Mouse (Mus musculus): ENCODE data around the gene Rdh13. TPM values are rescaled to one million over a fixed set of nuclear protein-coding genes. Genes with fewer than 3 reads are reported as not detected.

The Rdh13 gene
- 30.6 and 30.9 TPM in 2 replicates for polyA plus RNA-seq (2014; fragmentation: Nextera tagmentation; extraction: Ambion mirVana)

DNA sequence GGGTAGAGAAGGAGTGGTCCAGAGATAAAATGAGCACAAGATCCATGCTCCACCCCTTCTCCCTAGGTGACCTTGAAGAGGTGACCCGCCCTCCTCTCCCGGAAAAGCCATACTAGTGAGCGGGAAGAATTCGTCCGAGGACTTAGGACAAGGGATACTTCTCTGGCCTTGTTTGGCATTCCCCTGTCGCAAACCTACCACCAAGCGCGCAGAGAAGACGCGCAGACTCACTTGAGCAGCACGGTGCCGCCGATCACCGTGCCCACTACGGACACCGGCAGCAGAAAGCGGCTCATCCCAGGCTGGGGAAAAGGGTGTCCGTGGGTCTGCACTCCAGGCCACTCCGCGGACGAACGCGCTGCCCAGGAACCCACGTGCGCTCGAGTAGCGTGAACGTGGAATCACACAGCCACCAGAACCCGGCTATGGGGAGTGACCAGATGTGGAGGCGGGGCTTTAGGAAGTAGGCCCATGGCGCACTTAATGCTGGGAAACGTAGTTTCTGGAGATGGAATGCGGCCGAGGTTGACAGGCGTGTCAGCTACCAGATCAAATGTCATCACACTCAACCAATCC is at the start of gene Rdh13:
Gene Rdh13 (minus strand): TSS at position 434 of the 576 bp plus-strand sequence.
- H3K27ac ChIP-seq (ENCODE audit: low read depth, low read length) = no peak within 1 kb of the TSS
- DNase-seq (ENCODE audit: low spot score, missing footprints) = peak; percentile 98
- peak within 1 kb of the TSS; percentile 67 for H3K4me2 ChIP-seq
- peak; percentile 97 for ATAC-seq (ENCODE audit: low FRiP score)
- H3K4me3 ChIP-seq (ENCODE audit: low read depth, low read length) = peak within 1 kb of the TSS; percentile 64
- no peaks in the 10 kb centered on the region for H3K9me3 ChIP-seq (ENCODE audit: control insufficient read depth, low read length)
- H3K4me1 ChIP-seq (ENCODE audit: control insufficient read depth, insufficient read depth, low read length) = peaks cover 2% of the 10 kb centered on the region; the same call in 1 of the 2 replicates
- peaks cover 13% of the 10 kb centered on the region for H3K36me3 ChIP-seq (ENCODE audit: control insufficient read depth, insufficient read depth, low read length)
- H3K9ac ChIP-seq (ENCODE audit: low read length) = peak within 1 kb of the TSS; percentile 63
- under 1% methylated on average over 35 of the region's 35 CpGs for WGBS
- no peaks in the 10 kb centered on the region for H3K27me3 ChIP-seq (ENCODE audit: control insufficient read depth, insufficient read depth, low read length)

DNA sequence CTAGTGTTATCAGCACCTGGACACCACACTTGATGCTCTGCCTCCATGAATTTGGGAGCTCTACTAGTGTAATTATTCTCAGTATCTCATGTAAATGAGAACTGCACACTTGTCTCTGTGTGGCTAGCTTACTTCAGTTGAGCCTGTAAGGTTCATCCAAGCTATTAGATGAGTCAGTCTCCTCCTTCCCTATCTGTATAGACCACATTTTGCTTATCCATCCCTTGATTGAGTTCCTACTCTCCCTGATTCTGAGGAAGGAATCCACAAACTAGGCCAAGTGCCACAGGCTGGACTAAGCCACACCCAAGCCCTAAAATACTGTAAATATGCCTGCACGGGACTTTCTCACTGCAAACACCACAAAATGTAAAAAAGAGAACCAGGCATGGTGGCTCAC is 48.5 kb upstream of the Rdh13 start:
- peaks cover 4% of the 10 kb centered on the region for H3K36me3 ChIP-seq (ENCODE audit: control insufficient read depth, insufficient read depth, low read length)

GRCm38 (mm10) chr7:4492284-4493224 is 47.1 kb upstream of the Rdh13 start:
- 92% methylated on average over 13 of the region's 13 CpGs for WGBS
- Histone ChIP-seq H3K9ac (ENCODE audit: low read length) (no peak overlapping the region), H3K4me3 (ENCODE audit: low read depth, low read length) (no peak overlapping the region), H3K27me3 (ENCODE audit: control insufficient read depth, insufficient read depth, low read length) (no peaks in the 10 kb centered on the region), H3K4me1 (ENCODE audit: control insufficient read depth, insufficient read depth, low read length) (no peaks in the 10 kb centered on the region; the same call in 1 of the 2 replicates), H3K36me3 (ENCODE audit: control insufficient read depth, insufficient read depth, low read length) (peaks cover 8% of the 10 kb centered on the region), H3K9me3 (ENCODE audit: control insufficient read depth, low read length) (no peaks in the 10 kb centered on the region), H3K27ac (ENCODE audit: low read depth, low read length) (no peak overlapping the region), H3K4me2 (no peak overlapping the region)
- DNase-seq (ENCODE audit: low spot score, missing footprints) = no peak
- ATAC-seq (ENCODE audit: low FRiP score) = no peak

More for the DNA sequence above, 48.5 kb upstream of the Rdh13 start:
- H3K4me1 ChIP-seq (ENCODE audit: control insufficient read depth, insufficient read depth, low read length) = peaks cover 14% of the 10 kb centered on the region
- no peak for DNase-seq (ENCODE audit: low spot score, missing footprints)
- no peaks in the 10 kb centered on the region for H3K27me3 ChIP-seq (ENCODE audit: control insufficient read depth, insufficient read depth, low read length)
- H3K9me3 ChIP-seq (ENCODE audit: control insufficient read depth, low read length) = no peaks in the 10 kb centered on the region
- 92% methylated on average over 1 of the region's 1 CpGs for WGBS
- no peak overlapping the region for H3K27ac ChIP-seq (ENCODE audit: low read depth, low read length)
- no peak overlapping the region for H3K4me2 ChIP-seq
- ATAC-seq (ENCODE audit: low FRiP score) = no peak
- no peak overlapping the region for H3K4me3 ChIP-seq (ENCODE audit: low read depth, low read length)
- no peak overlapping the region for H3K9ac ChIP-seq (ENCODE audit: low read length)

DNA sequence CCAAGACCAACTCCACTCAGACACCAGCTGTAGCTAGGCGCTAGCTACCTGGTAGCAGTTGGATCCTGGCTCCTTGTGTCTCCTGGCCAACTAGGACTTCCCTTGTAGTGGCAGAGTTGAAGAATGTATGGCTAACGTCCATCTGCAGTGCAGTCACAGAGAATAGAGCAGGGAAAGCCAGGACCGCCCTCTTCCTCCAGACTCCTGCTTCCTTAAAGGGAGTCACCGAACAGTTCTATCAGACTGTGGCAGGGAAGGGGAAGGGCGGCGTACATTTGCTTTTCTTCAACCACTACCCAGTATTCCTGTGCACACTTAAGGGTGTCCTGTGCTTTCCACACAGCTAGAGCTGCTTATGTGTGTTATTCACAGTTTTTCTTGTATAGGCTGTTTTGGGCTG is 45.9 kb upstream of the Rdh13 start:
- WGBS = 92% methylated on average over 6 of the region's 6 CpGs
- DNase-seq (ENCODE audit: low spot score, missing footprints) (no peak), ATAC-seq (ENCODE audit: low FRiP score) (no peak)

GRCm38 (mm10) chr7:4482281-4482680 is 36.8 kb upstream of the Rdh13 start:
- DNase-seq (ENCODE audit: low spot score, missing footprints) = no peak
- no peak for ATAC-seq (ENCODE audit: low FRiP score)
- peaks cover 12% of the 10 kb centered on the region for H3K4me1 ChIP-seq (ENCODE audit: control insufficient read depth, insufficient read depth, low read length)
- no peak overlapping the region for H3K4me3 ChIP-seq (ENCODE audit: low read depth, low read length)
- H3K4me2 ChIP-seq = no peak overlapping the region
- 86% methylated on average over 12 of the region's 12 CpGs for WGBS
- H3K36me3 ChIP-seq (ENCODE audit: control insufficient read depth, insufficient read depth, low read length) = peaks cover 26% of the 10 kb centered on the region
- H3K9ac ChIP-seq (ENCODE audit: low read length) = no peak overlapping the region
- H3K27ac ChIP-seq (ENCODE audit: low read depth, low read length) = no peak overlapping the region
- H3K27me3 ChIP-seq (ENCODE audit: control insufficient read depth, insufficient read depth, low read length) = no peaks in the 10 kb centered on the region
- no peaks in the 10 kb centered on the region for H3K9me3 ChIP-seq (ENCODE audit: control insufficient read depth, low read length)

More for the DNA sequence above, 45.9 kb upstream of the Rdh13 start:
- Histone ChIP-seq H3K4me2 (no peak overlapping the region), H3K4me3 (ENCODE audit: low read depth, low read length) (no peak overlapping the region), H3K9ac (ENCODE audit: low read length) (no peak overlapping the region), H3K36me3 (ENCODE audit: control insufficient read depth, insufficient read depth, low read length) (peaks cover 8% of the 10 kb centered on the region), H3K27ac (ENCODE audit: low read depth, low read length) (no peak overlapping the region), H3K27me3 (ENCODE audit: control insufficient read depth, insufficient read depth, low read length) (no peaks in the 10 kb centered on the region), H3K9me3 (ENCODE audit: control insufficient read depth, low read length) (no peaks in the 10 kb centered on the region), H3K4me1 (ENCODE audit: control insufficient read depth, insufficient read depth, low read length) (no peaks in the 10 kb centered on the region)

DNA sequence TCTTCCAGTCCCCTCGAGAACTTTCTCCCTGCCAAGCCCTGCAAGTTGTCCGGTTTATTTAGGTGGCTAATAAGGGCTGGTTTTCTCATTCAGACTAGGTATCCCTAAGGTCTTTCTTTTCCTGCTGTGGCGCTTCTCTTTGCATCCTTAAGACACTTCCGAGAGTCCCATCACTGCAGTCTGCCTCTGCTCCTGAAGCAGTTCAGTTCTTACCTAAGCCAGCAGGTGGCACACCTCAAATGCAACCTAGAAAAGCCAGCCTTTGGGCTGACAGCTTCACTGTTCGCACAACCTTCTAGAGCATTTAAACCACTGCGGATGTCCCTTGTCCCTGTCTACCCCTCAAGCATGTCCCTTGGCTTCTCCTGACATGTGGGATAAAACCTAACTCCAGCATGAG is 34.2 kb upstream of the Rdh13 start:
- H3K9me3 ChIP-seq (ENCODE audit: control insufficient read depth, low read length) = no peaks in the 10 kb centered on the region
- H3K27me3 ChIP-seq (ENCODE audit: control insufficient read depth, insufficient read depth, low read length) = no peaks in the 10 kb centered on the region
- no peak overlapping the region for H3K27ac ChIP-seq (ENCODE audit: low read depth, low read length)
- 28% methylated on average over 6 of the region's 6 CpGs for WGBS
- peaks cover 23% of the 10 kb centered on the region for H3K36me3 ChIP-seq (ENCODE audit: control insufficient read depth, insufficient read depth, low read length)
- DNase-seq (ENCODE audit: low spot score, missing footprints) (peak; percentile 91), ATAC-seq (ENCODE audit: low FRiP score) (no peak)
- H3K4me1 ChIP-seq (ENCODE audit: control insufficient read depth, insufficient read depth, low read length) = peaks cover 12% of the 10 kb centered on the region
- H3K9ac ChIP-seq (ENCODE audit: low read length) = no peak overlapping the region
- no peak overlapping the region for H3K4me3 ChIP-seq (ENCODE audit: low read depth, low read length)
- no peak overlapping the region; the same call in 1 of the 2 replicates for H3K4me2 ChIP-seq

DNA sequence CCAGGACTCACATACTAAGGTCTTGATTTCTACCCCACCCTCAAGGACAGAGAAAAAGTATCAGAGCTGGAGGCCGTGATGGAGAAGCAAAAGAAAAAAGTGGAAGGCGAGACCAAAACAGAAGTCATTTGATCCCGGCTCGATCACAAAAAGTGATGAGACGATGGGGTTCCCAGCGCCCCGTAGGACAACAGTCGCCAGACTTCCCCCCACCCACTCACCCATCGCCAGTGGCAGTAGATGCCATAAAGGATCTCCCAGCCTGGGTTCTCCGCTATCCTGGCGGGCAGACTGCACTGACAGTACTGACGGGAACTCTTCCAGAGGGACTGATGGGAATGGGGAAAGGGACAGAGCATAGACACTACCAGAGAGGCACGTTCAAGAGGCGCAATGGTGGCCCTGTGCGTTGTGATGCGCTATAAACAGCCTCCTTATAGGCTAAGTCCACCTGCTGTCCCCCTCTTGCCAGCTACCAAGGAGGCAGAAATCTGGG is 33.4 kb upstream of the Rdh13 start:
- Histone ChIP-seq H3K4me2 (peak overlapping the region; percentile 86), H3K9ac (ENCODE audit: low read length) (peak overlapping the region; percentile 65), H3K4me1 (ENCODE audit: control insufficient read depth, insufficient read depth, low read length) (peaks cover 12% of the 10 kb centered on the region), H3K4me3 (ENCODE audit: low read depth, low read length) (peak overlapping the region; percentile 48), H3K27me3 (ENCODE audit: control insufficient read depth, insufficient read depth, low read length) (peaks cover 5% of the 10 kb centered on the region; the same call in 1 of the 2 replicates), H3K9me3 (ENCODE audit: control insufficient read depth, low read length) (no peaks in the 10 kb centered on the region), H3K36me3 (ENCODE audit: control insufficient read depth, insufficient read depth, low read length) (peaks cover 18% of the 10 kb centered on the region), H3K27ac (ENCODE audit: low read depth, low read length) (peak overlapping the region; percentile 77)
- DNase-seq (ENCODE audit: low spot score, missing footprints) = peak; percentile 94
- peak; percentile 30 for ATAC-seq (ENCODE audit: low FRiP score)
- under 1% methylated on average over 16 of the region's 16 CpGs for WGBS

DNA sequence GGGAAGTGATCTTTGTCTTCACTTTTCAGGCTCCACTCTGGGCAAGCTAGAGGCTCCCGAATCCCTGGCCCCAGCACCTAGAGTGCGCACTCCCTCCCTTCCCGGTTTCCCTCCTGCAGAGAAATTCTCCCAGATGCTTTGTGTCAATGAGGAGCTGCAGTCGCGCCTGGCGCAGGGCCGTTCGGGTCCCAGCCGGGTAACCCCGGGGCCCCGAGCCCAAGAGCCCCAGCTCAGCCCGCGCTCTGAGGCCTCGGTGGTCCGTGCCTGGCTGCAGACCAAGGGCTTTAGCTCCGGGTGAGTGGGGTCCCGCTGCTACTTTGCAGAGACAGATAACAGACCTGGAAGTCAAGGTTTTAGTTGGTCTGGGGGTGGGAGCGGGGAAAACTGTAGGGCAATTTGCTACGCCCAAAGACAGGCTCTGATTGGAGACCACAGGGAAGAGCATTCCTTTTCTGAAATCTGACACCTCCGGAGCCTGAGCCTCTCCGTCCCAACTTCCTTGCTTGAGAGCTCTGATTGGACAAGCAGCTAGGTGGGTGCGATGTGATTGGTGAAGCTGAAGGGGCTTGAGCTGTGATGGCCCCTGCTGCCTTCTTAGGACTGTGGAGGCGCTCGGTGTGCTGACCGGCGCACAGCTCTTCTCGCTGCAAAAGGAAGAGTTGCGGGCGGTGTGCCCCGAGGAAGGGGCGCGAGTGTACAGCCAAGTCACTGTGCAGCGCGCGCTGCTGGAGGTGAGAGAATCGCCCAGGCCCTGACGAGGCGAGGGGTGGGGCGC is 32.8 kb upstream of the Rdh13 start:
- H3K4me3 ChIP-seq (ENCODE audit: low read depth, low read length) = peak overlapping the region; percentile 48
- H3K27ac ChIP-seq (ENCODE audit: low read depth, low read length) = peak overlapping the region; percentile 80
- DNase-seq (ENCODE audit: low spot score, missing footprints) (peak; percentile 97), ATAC-seq (ENCODE audit: low FRiP score) (peak; percentile 99)
- H3K27me3 ChIP-seq (ENCODE audit: control insufficient read depth, insufficient read depth, low read length) = peaks cover 10% of the 10 kb centered on the region
- peak overlapping the region; percentile 65 for H3K9ac ChIP-seq (ENCODE audit: low read length)
- peak overlapping the region; percentile 86 for H3K4me2 ChIP-seq
- H3K4me1 ChIP-seq (ENCODE audit: control insufficient read depth, insufficient read depth, low read length) = peaks cover 12% of the 10 kb centered on the region
- peaks cover 12% of the 10 kb centered on the region for H3K36me3 ChIP-seq (ENCODE audit: control insufficient read depth, insufficient read depth, low read length)
- H3K9me3 ChIP-seq (ENCODE audit: control insufficient read depth, low read length) = no peaks in the 10 kb centered on the region
- WGBS = under 1% methylated on average over 39 of the region's 39 CpGs

All from midbrain, embryonic 11.5 days (tissue).